Mouse (Mus musculus) heart, adult 9 months (tissue): ENCODE results near the gene Prdm15.

Experiments used
- DNase-seq, 2 experiments: peaks; one replicate each; pipeline ENCODE4 v3.0.0; 2022; ENCODE audit warnings: low spot score in 2 of 2

Prdm15 gene

GRCm38 (mm10) chr16:97819532-97819931 lies 32.1 kb downstream of the Prdm15 start:
- DNase-seq, result peak in 1 of 2 experiments; percentile 3

- no peak for DNase-seq
Observed at GRCm38 (mm10) chr16:97817414-97817813, 34.2 kb downstream of the Prdm15 start.

- no peak for DNase-seq
Observed at GRCm38 (mm10) chr16:97815269-97815668, 36.4 kb downstream of the Prdm15 start.

- no peak for DNase-seq
Observed at GRCm38 (mm10) chr16:97814060-97814459, 37.6 kb downstream of the Prdm15 start.

- no peak for DNase-seq
Observed at GRCm38 (mm10) chr16:97808881-97809280, 42.8 kb downstream of the Prdm15 start.

GRCm38 (mm10) chr16:97805646-97806045 lies 46.0 kb downstream of the Prdm15 start:
- no peak for DNase-seq

- DNase-seq, result peak; percentile 46 to 59
Observed at GRCm38 (mm10) chr16:97804680-97805547, 46.7 kb downstream of the Prdm15 start.

- no peak for DNase-seq
Observed at GRCm38 (mm10) chr16:97797950-97798869, 53.4 kb downstream of the Prdm15 start.

- DNase-seq, result no peak
Observed at GRCm38 (mm10) chr16:97797212-97797611, 54.4 kb downstream of the Prdm15 start.

GRCm38 (mm10) chr16:97794256-97794655 lies 57.4 kb downstream of the Prdm15 start:
- no peak for DNase-seq

GRCm38 (mm10) chr16:97783057-97783456 lies 68.6 kb downstream of the Prdm15 start:
- no peak for DNase-seq

GRCm38 (mm10) chr16:97778353-97779025 lies 73.2 kb downstream of the Prdm15 start:
- peak; percentile 41 to 67 for DNase-seq

- no peak for DNase-seq
Observed at GRCm38 (mm10) chr16:97766501-97766900, 85.1 kb downstream of the Prdm15 start.

- DNase-seq, result no peak
Observed at GRCm38 (mm10) chr16:97764626-97765025, 87.0 kb downstream of the Prdm15 start.

GRCm38 (mm10) chr16:97763990-97764340 lies 87.7 kb downstream of the Prdm15 start:
- no peak for DNase-seq

GRCm38 (mm10) chr16:97763061-97763989 lies 88.3 kb downstream of the Prdm15 start, which contains the start of gene Ripk4:
Ripk4 (minus strand) TSS chr16:97763787.
- no peak for DNase-seq

GRCm38 (mm10) chr16:97761782-97762181 lies 89.9 kb downstream of the Prdm15 start:
- DNase-seq, result no peak

GRCm38 (mm10) chr16:97759681-97760080 lies 92.0 kb downstream of the Prdm15 start:
- no peak for DNase-seq

GRCm38 (mm10) chr16:97758288-97758687 lies 93.4 kb downstream of the Prdm15 start:
- DNase-seq, result no peak

- DNase-seq, result no peak
Observed at GRCm38 (mm10) chr16:97756460-97756859, 95.2 kb downstream of the Prdm15 start.
